Mouse (Mus musculus) limb, embryonic 15.5 days (tissue): ENCODE measurements around the gene Adamtsl3. TPM values are rescaled to one million over a fixed set of nuclear protein-coding genes. Genes with fewer than 3 reads are reported as not detected.

Experiments used
- polyA plus RNA-seq: library from polyadenylated mRNA; unstranded; fragments of >200 nt; fragmentation: Nextera tagmentation; extraction: Ambion mirVana; gene quantifications from 2 replicates; pipeline ENCODE4 v1.2.1, GENCODE M21; 2015

Adamtsl3 gene
- polyA plus RNA-seq, 1 experiment from 2014 or later: 7.5 TPM

Other genes with a start within 250 kb of the Adamtsl3 start
- 9.2 and 10.4 TPM in 2 replicates for gene Sh3gl3, start 161.9 kb upstream of the Adamtsl3 start, polyA plus RNA-seq